Mouse (Mus musculus) cerebellum, adult (tissue): Measurements from ENCODE around the gene Dnase1l3.

Experiments
- ATAC-seq: cut with Nextera tagmentation; 2 replicates; pipeline ENCODE4 v1.9.2; 2017; ENCODE audit warnings: mild to moderate bottlenecking, moderate library complexity, mixed read lengths; ENCODE audit not compliant: insufficient number of reproducible peaks, low FRiP score, low TSS enrichment

Dnase1l3 gene

DNA sequence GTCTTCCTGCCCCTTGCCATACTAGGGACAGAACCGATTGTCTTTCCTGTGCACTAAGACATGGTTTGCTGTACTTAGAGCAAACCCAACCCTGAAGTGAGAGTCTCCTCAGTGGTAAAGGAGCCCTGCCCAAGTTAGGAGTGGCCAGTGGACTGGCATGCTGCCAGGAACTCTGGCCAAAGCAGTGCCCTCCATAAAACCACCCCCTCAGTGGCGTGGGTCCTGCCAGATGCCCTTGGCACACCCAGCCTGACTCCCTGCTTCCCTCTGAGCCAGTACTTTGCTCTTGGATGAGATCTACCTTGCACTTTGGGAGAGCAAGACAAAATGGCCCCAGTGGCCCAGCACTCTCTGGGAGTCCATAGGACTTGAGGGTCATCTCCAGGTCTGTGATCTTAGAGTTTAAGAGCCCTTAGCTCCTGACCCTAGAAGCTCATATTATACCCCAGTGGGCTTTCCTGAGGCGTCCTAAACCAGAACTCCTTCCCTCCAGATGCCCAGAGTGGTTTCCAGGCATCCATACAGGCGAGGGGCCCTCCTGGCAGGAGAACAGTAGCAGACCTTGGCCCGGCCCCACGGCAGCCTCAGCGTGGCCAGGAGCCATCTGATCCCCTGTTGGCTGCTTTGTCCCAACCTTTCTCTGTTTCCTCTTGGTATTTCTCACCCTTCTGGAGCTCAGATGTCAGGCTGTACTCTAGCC, 51.1 kb downstream of the Dnase1l3 start:
- ATAC-seq = peak; percentile 26; the same call in 1 of the 2 replicates

- no peak for ATAC-seq
Measured at GRCm38 (mm10) chr14:7941413-7941812, 53.0 kb downstream of the Dnase1l3 start.

DNA sequence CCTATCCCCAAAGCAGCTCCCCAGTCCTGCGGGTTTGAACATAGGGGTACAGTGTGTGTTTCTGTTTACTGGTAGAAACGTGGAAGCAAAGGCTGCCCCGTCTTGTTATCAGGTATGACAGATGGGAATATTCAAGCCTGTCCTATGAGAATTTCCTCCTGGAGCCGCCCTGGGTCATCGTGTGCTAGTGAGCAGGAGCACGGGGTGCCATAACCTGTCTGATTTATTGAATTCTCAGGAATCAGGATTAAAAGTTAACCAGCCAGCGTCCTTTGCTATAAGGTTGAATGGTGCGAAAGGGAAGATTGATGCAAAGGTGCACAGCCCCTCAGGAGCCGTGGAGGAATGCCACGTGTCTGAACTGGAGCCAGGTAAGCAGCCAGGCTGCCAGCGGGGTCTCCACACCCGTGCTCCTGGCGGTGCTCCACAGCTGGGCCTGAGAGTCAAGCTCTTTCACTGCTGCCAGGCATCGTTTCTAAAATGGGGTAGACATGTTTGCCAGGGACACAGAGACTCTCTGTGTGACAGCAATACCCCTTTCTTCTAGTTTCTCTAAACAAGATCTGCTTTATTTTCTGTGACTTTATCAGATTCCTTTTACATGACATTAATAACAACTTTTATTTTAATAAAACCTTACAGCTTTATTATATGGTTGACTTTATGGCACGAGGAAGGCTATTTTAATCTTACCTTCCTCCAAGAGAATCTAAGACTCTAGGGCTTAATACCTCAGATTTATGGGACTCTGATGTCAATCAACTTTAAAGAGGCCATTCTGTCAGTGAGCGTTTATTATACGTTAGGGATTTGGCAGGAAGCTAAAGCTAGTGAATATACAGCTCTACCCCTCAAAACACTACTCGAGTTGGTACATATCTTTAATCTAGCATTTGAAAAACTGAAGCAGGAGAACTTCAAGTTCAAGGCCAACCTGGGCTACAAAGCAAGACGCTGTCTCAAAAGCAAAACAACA, 55.3 kb downstream of the Dnase1l3 start:
- ATAC-seq = no peak

- ATAC-seq = 0 out of 2 replicates have a peak, but pooled peaks have one; percentile 26
Measured at GRCm38 (mm10) chr14:7937052-7937630, 57.2 kb downstream of the Dnase1l3 start.

- ATAC-seq = no peak
Measured at GRCm38 (mm10) chr14:7934166-7934565, 60.2 kb downstream of the Dnase1l3 start.

DNA sequence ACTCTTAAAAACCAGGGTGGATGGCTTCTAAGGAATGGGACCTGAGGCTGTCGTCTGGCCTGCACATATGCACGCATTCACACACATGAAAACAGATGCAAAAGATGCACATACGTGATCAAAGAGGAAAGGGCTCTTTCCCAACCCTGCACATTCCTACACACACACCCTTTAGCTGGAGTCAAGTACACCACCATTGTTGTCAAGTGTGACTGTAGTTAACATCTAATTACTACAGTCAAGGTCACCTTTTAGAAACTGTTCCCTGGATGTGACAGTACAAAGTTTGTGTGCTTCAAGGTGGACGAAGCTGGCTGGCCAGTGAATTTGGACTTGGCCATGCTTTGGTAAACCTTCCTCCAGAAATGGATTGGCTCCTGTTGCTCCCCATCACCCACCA, 62.2 kb downstream of the Dnase1l3 start:
- no peak for ATAC-seq

DNA sequence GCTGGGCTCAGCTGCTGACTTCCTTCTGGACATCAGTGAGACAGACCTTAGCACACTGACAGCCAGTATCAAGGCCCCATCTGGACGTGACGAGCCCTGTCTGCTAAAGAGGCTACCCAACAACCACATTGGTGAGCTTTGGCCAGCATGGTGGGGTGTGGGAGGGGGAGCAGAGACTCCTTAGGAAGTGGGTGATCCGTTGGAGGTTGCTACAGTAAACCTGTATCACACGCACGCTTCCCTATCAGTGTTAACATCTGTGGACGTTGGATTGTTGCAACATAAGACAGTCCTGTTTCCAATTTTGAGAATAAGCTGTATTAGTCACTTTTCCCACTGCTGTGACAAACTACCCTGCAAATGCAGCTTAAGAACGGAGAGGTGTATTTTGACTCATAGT, 65.3 kb downstream of the Dnase1l3 start:
- ATAC-seq = no peak

DNA sequence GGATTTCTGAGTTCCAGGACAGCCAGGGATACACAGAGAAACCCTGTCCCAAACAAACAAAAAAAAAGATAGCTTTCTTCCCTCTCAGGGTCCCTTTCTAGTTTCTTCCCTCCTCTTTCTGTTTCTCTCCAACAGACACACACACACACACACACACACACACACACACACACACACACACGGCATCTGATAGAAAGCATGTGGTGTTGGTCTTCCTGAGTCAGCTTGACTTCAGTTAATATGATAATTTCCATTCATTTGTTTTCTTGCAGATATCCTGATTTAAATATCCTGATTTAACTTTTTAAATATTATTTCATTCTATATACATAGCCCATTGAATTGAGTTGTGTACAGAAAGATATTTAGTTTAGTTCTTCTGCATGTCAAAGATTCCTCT, 66.0 kb downstream of the Dnase1l3 start:
- no peak for ATAC-seq

DNA sequence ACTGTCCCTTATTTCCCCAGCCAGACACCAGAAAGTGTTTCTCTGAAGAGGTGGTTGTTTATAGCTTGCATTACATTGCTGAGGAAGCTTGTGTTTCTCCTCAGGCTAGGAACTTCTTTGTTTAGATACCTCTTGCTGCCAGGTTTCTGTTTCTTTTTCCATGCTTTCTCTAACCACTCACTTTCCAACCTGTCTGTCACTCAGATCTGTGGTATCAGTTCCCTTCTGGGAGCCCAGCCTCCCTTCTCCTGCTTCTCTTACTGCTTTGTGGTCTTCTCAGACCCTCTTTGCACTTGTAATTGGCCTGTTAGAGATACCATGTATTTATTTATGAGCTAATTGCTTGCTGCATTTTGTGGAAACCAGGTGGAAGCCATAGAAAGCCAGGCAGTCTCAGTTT, 70.7 kb downstream of the Dnase1l3 start:
- ATAC-seq = no peak

- no peak for ATAC-seq
Measured at GRCm38 (mm10) chr14:7921459-7921858, 72.9 kb downstream of the Dnase1l3 start.

GRCm38 (mm10) chr14:7919921-7920320, 74.5 kb downstream of the Dnase1l3 start:
- no peak for ATAC-seq

GRCm38 (mm10) chr14:7919309-7919708, 75.1 kb downstream of the Dnase1l3 start:
- no peak for ATAC-seq

GRCm38 (mm10) chr14:7918150-7918991, 76.0 kb downstream of the Dnase1l3 start:
- ATAC-seq = no peak
